Mouse (Mus musculus) frontal cortex, postnatal 25 days (tissue): ENCODE measurements around the gene Olfr221.

ENCODE experiments used
- DNase-seq, 2 experiments: peaks; one replicate each; pipeline ENCODE4 v3.0.0; 2022; ENCODE audit warnings: low spot score in 2 of 2

The Olfr221 gene

DNA sequence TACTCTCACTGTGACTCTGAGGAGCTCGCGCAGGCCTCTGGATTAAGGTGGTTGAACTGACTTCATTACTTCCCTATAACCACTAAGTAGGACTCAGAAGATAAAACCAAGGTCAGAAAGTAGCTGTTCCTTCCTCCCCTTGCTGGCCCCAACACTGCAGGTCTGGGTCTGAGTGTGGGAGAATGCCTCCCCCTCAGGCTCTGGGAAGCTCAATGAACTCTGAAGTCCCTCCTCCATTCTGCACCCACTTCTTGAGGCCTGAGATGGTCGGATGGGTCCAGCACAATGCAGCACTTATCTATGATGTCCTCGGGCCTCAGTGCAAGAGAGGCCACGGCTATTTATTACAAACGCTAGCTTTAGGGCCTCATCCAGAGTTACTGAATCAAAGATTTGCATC lies 36.6 kb downstream of the Olfr221 start:
- no peak for DNase-seq

DNA sequence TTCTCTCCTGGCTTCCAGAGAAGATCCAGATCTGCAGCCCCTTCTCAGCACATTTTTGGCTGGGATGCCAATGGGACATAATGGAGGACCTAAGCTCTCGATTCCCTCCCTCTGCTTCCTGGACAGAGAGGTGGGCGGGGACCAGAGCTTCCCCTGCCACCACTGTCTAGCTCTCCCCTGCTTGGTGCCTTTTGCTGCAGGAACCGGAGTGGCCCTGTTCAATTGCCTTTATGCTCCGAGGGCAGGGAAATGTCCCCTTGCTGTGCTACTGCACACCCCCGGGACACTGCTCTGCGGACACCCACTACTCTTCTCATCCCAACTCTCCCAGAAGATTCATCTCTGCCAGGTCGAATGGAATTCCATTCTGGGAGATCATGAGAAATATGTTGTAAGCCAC lies 37.1 kb downstream of the Olfr221 start:
- DNase-seq: no peak

DNA sequence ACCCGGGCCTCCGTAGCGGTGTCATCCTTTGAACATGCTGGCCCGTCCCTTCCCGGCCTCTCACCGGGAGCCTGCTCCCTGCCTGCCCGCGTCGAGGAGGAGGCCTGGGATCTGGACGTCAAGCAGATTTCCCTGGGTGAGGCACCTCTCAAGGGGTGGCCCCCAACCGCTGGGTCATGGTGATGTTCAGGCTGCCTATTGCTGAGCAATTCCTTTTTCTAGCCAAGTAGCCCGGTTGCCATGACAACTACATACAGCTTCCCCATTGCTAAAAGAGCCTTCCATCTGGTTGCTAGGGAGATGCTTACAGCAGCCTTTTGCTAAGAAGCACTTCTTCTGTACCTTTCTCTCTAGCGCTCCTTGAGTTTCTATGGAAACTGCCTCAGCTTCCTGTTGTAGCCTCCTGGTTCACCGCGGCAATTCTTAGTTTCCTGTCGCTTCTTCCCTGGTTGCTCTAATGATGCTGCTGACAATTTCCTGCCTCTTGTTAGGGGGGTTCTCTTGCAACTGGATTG lies 38.2 kb downstream of the Olfr221 start:
- DNase-seq: peak; percentile 58 to 62

DNA sequence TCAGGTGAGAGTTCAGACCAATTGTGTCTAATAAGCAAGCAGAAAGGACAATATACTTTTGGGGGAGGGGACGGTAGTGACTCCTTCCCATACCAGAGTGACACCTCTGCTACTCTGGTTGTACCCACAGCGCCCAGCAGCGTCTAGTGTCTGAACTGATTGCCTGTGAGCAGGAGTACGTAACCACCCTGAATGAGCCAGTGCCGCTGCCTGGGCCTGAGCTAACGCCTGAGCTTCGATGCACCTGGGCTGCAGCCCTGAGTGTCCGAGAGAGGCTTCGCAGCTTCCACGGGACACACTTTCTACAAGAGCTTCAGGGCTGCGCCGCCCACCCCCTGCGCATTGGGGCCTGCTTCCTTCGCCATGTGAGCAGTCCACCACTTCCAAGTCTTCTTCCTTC lies 44.8 kb downstream of the Olfr221 start:
- DNase-seq: no peak

DNA sequence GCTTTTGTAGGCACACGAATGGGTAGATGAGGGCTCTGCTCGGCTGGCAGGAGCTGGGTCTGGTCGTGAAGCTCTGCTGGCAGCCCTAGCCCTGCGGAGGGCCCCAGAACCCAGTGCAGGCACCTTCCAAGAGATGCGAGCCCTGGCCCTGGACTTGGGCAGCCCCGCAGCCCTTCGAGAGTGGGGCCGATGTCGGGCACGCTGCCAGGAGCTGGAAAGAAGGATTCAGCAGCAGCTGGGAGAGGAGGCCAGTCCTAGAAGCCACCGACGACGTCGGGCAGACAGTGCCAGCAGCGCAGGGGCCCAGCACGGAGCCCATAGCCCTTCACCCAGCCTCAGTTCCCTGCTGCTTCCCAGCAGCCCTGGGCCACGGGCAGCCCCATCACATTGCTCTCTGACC lies 45.4 kb downstream of the Olfr221 start:
- DNase-seq: no peak

DNA sequence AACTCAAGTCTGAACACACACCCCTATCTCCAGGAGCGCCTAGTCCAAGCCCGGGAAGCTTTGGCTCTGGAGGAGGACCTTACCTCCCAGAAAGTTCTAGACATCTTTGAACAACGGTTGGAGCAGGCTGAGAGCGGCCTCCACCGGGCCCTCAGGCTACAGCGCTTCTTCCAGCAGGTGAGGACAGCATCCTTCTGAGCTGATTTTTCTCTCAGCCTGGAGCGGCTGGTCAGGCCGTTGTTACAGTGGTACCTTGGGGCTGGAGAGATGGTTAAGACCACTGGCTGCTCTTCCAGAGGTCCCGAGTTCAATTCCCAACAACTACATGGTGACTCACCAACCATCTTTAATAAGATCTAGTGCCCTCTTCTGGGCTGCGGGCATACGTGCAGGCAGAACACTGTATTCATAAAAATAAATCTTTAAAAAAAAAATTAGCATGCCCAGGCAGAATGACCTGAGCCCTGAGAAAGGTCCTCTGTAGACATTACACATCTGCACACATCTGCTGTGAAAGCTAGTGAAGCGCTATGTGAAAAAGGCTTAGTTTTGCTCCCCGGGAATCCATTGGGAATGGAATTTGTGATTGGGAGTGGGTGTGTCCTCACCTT lies 45.9 kb downstream of the Olfr221 start:
- no peak for DNase-seq

DNA sequence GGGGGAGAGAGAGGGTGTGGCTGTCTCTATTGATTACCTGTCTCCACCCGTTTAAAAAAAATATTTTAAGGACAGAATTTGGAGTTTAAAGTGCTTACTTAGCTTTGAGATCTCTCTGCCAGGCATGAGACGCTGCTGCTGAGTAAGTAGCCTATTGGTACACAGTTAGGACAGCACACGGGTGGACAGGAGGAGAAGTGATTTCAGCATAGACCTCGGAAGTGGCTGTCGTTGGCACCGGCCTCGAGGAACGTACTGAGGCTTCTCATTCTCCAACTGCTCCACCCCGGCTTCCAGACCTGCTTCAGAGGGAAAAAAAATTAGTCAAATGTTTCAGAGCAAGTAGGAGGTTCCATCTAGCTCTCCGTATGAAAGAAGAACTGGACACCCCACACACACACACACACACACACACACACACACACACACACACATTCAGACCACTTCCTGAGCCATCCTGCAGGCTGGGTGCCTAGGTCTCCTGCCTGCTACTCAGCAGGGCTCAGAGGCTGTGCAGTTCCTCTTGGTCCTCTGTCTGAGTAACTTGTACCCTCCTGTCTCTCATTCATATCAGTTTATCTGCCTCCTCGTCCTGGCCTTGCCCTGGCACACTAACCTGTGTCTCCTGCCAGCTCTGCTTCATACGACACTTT lies 46.9 kb downstream of the Olfr221 start:
- DNase-seq: no peak

DNA sequence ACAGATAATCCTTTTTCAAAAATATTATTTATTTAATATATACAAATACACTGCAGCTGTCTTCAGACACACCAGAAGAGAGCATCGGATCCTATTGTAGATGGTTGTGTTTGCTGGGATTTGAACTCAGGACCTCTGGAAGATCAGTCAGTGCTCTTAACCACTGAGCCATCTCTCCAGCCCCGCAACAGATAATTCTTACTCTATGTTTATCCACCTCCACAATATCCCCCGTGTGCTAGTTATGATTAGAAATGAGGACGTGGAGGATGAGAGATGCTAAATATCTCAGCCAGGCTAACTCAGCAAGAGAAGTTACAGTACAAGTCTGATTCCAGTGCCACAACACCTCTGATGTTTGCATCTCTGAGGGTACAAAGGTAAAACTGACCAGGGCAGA lies 47.8 kb downstream of the Olfr221 start:
- no peak for DNase-seq

DNA sequence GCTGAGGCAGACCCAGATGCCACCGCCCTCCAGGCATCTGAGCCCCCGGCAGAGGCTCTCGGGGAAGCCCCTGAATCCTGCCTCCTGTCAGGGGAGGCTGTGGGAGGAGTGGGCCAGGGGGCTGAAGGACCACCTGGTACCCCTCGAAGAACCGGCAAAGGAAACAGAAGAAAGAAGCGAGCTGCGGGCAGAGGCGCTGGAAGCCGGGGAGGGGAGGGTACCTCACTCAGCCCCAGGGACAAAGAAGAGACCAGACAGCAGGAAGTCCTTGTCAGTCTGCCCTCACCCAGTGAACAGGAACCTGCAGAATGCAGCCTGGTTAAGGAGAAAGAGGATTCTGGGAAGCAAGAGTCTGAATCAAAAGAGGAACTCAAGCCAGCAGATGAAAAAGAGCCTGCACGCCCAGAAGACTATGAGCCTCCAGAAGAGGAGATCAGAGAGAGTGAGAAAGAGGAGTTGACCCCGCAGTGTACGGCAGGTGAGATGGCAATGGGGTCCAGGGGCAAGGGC lies 52.7 kb downstream of the Olfr221 start:
- DNase-seq: no peak

DNA sequence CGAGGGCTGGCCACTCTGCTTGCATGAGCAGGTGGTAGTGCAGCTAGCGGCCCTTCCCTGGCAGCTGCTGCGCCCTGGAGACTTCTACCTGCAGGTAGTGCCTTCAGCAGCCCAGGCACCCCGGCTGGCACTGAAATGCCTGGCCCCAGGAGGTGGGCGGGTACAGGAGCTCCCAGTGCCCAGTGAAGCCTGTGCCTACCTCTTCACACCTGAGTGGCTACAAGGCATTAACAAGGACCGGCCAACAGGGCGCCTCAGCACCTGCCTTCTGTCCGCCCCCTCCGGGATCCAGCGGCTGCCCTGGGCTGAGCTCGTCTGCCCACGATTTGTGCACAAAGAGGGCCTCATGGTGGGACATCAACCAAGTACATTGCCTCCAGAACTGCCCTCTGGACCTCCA lies 53.5 kb downstream of the Olfr221 start:
- no peak for DNase-seq

DNA sequence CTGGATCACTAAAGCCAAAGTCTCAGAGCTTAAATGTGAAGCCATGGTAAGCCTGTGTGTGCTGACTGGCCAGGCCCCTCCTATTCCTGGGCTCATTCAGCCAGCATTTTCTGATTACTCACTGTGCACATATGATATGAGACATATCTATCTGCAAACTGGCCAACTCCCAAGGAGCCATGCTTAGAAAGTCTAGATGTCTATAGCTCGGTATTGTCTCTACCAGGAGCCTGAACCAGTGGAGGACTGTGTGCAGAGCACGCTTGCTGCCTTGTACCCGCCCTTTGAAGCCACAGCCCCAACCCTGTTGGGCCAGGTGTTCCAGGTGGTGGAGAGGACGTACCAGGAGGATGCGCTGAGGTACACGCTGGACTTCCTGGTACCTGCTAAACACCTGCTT lies 55.1 kb downstream of the Olfr221 start:
- DNase-seq: no peak

DNA sequence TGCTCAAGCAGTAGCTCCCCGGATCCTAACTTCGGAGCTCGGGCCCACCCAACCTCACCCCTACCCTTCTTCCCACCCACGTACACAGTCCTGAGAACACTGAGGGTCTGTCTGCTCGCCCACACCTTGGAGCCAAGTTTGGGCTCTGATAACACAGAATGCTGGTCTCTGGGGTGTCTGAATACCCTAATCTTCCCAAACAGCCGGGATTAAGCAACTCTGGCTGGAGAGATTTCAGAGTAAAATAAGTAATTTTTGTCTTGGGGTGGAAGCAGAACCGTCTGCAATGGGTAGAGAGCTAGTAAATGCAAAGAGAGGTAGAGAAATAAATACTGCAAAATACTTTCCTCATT lies 56.1 kb downstream of the Olfr221 start:
- DNase-seq: no peak

DNA sequence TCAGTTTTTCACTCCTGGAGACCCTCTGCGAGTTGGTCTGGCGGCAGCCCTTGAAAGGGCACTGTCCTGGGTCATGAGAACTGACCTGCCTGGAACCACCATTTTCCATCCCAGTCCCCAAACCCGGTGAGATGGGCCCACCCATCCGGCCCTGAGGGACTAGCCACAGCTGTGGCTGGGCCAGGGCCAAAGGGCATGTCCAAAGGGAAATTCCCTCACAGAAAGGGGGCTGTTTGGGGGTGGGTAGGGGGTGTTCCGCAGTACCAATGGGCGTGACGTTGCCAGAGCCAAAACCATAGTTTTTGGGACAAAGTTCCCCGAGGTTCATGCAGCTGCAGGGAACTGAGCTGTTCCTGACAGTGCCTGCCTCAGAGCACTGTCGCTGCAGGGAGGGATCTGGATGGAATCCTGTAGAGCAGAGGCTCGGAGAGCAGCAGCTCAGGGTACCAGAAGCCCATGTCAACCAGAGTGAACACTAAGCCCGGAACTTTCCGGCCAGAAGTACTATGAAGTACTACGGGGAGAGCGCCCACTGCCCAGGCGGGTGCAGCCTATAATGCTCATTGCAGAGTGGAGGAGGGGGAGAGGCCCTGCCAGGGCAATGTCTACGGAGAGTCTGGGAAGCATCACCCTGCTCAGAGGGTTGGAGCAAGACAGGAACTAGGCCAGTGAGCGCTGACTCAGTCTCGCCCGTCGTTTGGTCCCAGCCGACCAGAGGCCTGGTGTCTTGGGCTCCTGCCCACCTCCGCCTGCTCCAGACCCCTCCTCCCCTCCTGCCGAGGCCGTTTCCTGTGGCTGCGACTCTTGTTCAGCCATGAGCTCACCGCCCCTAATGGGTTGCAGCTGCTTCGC lies 56.7 kb downstream of the Olfr221 start:
- no peak for DNase-seq

DNA sequence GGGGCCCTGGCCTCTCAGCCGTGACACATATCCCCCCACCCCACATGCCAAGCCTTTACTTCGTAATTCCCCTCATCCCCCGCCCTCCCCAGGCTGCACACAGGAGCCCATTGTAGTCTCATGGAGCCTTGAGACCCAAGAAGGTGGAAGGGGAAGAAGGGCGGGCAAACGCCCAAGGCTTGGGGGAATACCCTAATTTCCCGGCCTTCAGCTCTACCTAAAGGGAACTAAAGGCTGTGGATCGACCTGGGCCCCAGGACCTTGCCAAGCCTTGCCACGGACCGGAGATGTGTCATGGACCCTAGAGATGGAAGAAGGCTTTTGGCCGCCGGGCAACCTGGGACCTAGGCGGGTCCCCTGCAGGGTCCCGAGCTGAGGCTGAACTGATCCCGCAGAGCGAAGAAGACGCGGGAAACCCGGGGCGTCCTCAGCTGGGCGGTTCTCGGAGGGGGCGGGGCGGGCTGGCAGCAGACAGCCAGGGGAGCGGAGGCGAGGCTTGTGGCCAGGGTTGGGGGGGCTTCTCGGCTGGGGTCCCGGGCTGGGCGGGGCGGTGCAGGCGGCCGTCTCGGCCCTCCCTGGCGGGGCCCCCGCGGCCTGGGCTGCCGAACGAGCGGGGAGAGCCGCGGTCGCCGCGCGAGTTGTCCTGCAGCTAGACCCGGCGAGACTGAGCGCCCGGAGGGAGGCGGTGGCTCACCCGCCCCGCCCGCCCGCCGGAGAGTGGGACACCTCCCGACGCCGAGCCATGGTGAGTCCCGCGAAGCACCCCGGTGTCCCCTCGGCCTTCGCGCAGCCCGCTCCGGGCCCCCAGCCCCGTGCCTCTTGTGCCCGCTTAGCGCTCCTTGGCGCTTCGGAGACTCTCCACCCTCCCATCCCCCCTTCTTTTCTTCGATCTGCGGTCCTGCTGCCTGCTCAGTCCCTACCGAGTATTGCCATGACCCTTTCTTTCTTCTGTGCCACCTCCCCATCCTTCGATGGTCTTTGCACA lies 57.7 kb downstream of the Olfr221 start, which contains the start of gene Arhgef40:
TSS of gene Arhgef40 (plus strand) at position 473 of the 985 bp plus-strand sequence.
- no peak for DNase-seq
